Mouse (Mus musculus): ENCODE measurements around the gene Hopx.

DNA sequence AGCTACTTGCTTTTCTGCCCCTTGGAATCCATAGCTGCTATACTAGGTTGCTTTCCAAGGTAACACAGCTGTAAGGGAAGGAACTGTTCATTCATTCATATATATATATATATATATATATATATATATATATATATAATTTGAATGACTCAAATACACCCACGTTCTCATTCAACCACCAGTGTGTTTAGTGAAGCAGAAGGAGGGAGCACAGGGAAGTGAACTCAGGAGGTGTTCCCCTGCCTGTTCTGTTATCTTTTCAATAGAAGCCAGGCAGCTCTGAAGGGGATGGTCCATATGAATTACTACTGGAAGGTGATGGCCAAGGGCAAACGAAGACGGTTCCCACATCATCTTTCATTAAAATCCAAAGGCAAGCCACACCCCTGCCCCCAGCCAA lies 27.8 kb downstream of the Hopx start:
- no peak for TF ChIP-seq GATA1 (IDR thresholded peaks at IDR 0.05; ENCODE audit: low read length)
- TF ChIP-seq TAL1 (IDR thresholded peaks at IDR 0.05; ENCODE audit: low read length), result no peak
